Mouse (Mus musculus): Measurements from ENCODE around the gene Cdon.
"Not testable (repeated sequence)": the region's sequence is repeated elsewhere in the genome, so short reads cannot be mapped to it uniquely, and the experiment has no call there.

The Cdon gene

GRCm38 (mm10) chr9:35420805-35421719 lies at the start of gene Cdon:
Gene Cdon, plus strand, starts transcription at chr9:35421128.
- DNase-seq = peak; percentile 86

GRCm38 (mm10) chr9:35372324-35373101 lies 48.4 kb upstream of the Cdon start:
- DNase-seq = no peak

- no peak for DNase-seq
Measured at GRCm38 (mm10) chr9:35377916-35378315, 43.0 kb upstream of the Cdon start.

GRCm38 (mm10) chr9:35378991-35379390 lies 41.9 kb upstream of the Cdon start:
- no peak for DNase-seq

GRCm38 (mm10) chr9:35399896-35400295 lies 21.0 kb upstream of the Cdon start:
- DNase-seq = no peak

- DNase-seq = no peak
Measured at GRCm38 (mm10) chr9:35400398-35400797, 20.5 kb upstream of the Cdon start.

- no peak for DNase-seq
Measured at GRCm38 (mm10) chr9:35400831-35401230, 20.1 kb upstream of the Cdon start.

GRCm38 (mm10) chr9:35402584-35402991 lies 18.3 kb upstream of the Cdon start:
- DNase-seq = peak; percentile 62

- DNase-seq = no peak
Measured at GRCm38 (mm10) chr9:35403490-35403889, 17.4 kb upstream of the Cdon start.

- DNase-seq = no peak
Measured at GRCm38 (mm10) chr9:35405038-35405905, 15.7 kb upstream of the Cdon start.

GRCm38 (mm10) chr9:35411225-35411965 lies 9.5 kb upstream of the Cdon start:
- no peak for DNase-seq

- DNase-seq = no peak
Measured at GRCm38 (mm10) chr9:35411975-35412374, 9.0 kb upstream of the Cdon start.

GRCm38 (mm10) chr9:35421730-35422235 lies 855 bp downstream of the Cdon start:
- DNase-seq = peak; percentile 46

- no peak for DNase-seq
Measured at GRCm38 (mm10) chr9:35422405-35422941, 1.5 kb downstream of the Cdon start.

- DNase-seq = no peak
Measured at GRCm38 (mm10) chr9:35423265-35423664, 2.3 kb downstream of the Cdon start.

GRCm38 (mm10) chr9:35424671-35425070 lies 3.7 kb downstream of the Cdon start:
- peak; percentile 58 for DNase-seq

GRCm38 (mm10) chr9:35430476-35430875 lies 9.5 kb downstream of the Cdon start:
- DNase-seq = no peak

- DNase-seq = no peak
Measured at GRCm38 (mm10) chr9:35431396-35431795, 10.5 kb downstream of the Cdon start.

- DNase-seq = not testable (repeated sequence)
Measured at GRCm38 (mm10) chr9:35432717-35433297, 11.9 kb downstream of the Cdon start.

GRCm38 (mm10) chr9:35434340-35434739 lies 13.4 kb downstream of the Cdon start:
- no peak for DNase-seq

GRCm38 (mm10) chr9:35435565-35435964 lies 14.6 kb downstream of the Cdon start:
- no peak for DNase-seq
